Mouse (Mus musculus): ENCODE measurements around the gene Arglu1. TPM values are rescaled to one million over a fixed set of nuclear protein-coding genes. Genes with fewer than 3 reads are reported as not detected.

Gene Arglu1
- polyA plus RNA-seq, 1 experiment from 2014 or later, result 188 TPM

DNA sequence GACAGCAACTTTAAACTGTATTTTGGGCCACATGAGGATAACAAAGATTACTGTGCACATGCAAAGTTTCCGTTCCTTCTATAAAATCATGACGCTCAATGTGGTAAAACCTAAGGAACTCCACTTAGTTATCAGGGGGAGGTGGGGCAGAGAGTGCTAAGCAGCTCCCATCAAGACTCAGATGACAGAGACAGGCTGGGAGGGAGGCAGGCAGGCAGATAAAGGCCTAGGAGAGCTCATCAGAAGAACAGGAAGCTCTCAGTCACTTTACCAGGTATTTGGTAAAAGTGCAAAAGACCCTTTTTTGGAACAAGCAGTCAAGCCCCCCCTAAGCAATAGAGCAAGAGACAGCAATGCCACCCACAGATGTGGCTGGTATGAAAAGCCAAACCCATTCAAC, 4.8 kb downstream of the Arglu1 start:
- Histone ChIP-seq H3K4me2 (peak overlapping the region; percentile 27), H3K27me3 (no peaks in the 10 kb centered on the region), H3K4me1 (peaks cover 47% of the 10 kb centered on the region), H3K9me3 (replicated peaks) (no peaks in the 10 kb centered on the region), H3K9ac (no peak overlapping the region), H3K4me3 (no peak overlapping the region), H3K36me3 (ENCODE audit: poor library complexity, severe bottlenecking) (peaks cover 27% of the 10 kb centered on the region), H3K27ac (no peak overlapping the region)
- WGBS, result 90% methylated on average over 2 of the region's 2 CpGs
- no peak for ATAC-seq

DNA sequence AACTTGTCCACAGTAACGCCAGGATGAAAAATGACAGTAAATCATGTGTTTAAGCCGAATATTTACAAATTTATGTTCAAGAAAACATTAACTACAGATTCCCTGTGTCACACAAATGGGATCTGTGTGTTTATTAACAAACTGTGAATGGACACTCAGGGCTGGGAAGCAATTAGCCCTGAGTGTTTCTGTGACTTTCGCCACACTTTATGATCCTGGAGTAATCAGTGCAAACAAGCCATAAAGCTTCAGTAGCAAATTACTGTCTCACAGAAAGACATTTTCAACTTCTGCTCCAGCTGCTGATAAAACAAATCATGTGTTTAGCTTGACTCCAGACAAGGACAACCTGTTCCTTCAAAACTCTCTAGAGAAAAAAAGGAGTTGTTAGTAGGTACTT, 7.6 kb downstream of the Arglu1 start:
- no peak for ATAC-seq
- no peaks in the 10 kb centered on the region for H3K27me3 ChIP-seq
- H3K9me3 ChIP-seq (replicated peaks), result no peaks in the 10 kb centered on the region
- no peak overlapping the region for H3K27ac ChIP-seq
- H3K4me2 ChIP-seq, result no peak overlapping the region
- H3K4me1 ChIP-seq, result peaks cover 31% of the 10 kb centered on the region
- no peak overlapping the region for H3K4me3 ChIP-seq
- 88% methylated on average over 3 of the region's 3 CpGs for WGBS
- peaks cover 46% of the 10 kb centered on the region for H3K36me3 ChIP-seq (ENCODE audit: poor library complexity, severe bottlenecking)
- no peak overlapping the region for H3K9ac ChIP-seq

DNA sequence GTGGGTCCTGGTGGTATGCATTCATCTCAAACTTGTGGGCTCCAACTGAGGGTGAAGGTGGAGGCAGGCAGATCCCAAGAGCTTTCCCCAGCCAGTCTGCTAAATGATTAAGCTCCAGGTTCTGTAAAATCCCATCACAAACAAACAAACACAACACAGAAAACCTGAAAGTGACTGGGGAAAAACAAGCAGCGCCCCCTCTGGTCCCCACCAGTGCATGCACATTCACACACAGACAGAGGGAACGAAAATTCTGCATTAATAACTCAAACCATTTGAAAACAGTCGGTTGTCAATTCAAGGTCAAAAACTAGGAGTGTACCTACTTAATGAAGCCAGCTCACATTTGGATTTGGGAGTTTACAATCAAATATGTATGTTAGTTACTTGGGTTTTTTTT, 12.1 kb downstream of the Arglu1 start:
- no peak overlapping the region for H3K4me3 ChIP-seq
- no peaks in the 10 kb centered on the region for H3K9me3 ChIP-seq (replicated peaks)
- ATAC-seq, result no peak
- no peaks in the 10 kb centered on the region for H3K27me3 ChIP-seq
- no peak overlapping the region for H3K4me2 ChIP-seq
- peaks cover 77% of the 10 kb centered on the region for H3K36me3 ChIP-seq (ENCODE audit: poor library complexity, severe bottlenecking)
- H3K9ac ChIP-seq, result no peak overlapping the region
- 88% methylated on average over 3 of the region's 3 CpGs for WGBS
- H3K27ac ChIP-seq, result no peak overlapping the region
- no peaks in the 10 kb centered on the region for H3K4me1 ChIP-seq

DNA sequence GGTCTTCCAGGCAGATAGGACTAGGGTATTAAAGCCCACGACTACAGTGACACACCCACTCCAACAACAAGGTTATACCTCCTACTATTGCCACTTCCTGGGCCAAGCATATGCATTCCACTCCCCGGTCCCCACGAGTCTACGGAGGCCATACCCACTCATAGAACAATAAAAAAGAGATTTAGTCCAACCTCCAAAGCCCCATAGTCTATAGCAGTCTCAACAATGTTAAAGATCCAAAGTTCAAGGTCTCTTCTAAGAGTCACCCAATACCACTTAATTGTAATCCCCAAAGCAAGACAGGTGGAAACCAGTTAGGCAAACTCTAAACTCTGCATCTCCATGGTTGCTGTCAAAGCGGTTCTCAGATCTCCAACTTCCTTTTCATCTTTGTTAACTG, 15.5 kb downstream of the Arglu1 start:
- Histone ChIP-seq H3K9ac (no peak overlapping the region), H3K9me3 (replicated peaks) (no peaks in the 10 kb centered on the region), H3K4me1 (no peaks in the 10 kb centered on the region), H3K36me3 (ENCODE audit: poor library complexity, severe bottlenecking) (peaks cover 69% of the 10 kb centered on the region), H3K4me3 (no peak overlapping the region), H3K27me3 (no peaks in the 10 kb centered on the region), H3K27ac (no peak overlapping the region), H3K4me2 (no peak overlapping the region)
- WGBS, result 89% methylated on average over 5 of the region's 5 CpGs
- no peak for ATAC-seq

DNA sequence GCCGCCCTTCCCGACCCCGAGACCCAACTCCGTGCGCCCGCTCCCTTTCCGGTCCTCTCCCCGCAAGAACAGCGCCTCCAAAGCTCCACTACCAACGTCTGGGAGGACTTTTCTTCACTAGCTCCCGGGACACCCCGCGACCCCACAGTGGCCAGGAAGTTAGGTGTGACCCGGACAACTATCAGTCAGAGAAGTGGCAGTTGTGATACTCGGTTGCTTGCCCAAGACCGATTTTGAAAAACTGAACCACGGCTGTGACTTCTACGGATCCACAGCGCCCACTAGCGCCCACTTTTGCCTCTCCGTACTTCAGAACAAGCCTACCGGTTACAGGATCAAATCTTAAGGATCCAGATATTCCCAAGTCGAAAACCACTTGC, 28.6 kb downstream of the Arglu1 start:
- WGBS, result under 1% methylated on average over 23 of the region's 23 CpGs
- H3K4me1 ChIP-seq, result peaks cover 9% of the 10 kb centered on the region
- no peaks in the 10 kb centered on the region for H3K27me3 ChIP-seq
- H3K9me3 ChIP-seq (replicated peaks), result no peaks in the 10 kb centered on the region
- H3K4me3 ChIP-seq, result peak overlapping the region; percentile 99
- H3K4me2 ChIP-seq, result peak overlapping the region; percentile 86
- no peak; the same call in 1 of the 2 replicates for ATAC-seq
- peaks cover 10% of the 10 kb centered on the region for H3K36me3 ChIP-seq (ENCODE audit: poor library complexity, severe bottlenecking)
- peak overlapping the region; percentile 99 for H3K9ac ChIP-seq
- peak overlapping the region; percentile 91 for H3K27ac ChIP-seq

DNA sequence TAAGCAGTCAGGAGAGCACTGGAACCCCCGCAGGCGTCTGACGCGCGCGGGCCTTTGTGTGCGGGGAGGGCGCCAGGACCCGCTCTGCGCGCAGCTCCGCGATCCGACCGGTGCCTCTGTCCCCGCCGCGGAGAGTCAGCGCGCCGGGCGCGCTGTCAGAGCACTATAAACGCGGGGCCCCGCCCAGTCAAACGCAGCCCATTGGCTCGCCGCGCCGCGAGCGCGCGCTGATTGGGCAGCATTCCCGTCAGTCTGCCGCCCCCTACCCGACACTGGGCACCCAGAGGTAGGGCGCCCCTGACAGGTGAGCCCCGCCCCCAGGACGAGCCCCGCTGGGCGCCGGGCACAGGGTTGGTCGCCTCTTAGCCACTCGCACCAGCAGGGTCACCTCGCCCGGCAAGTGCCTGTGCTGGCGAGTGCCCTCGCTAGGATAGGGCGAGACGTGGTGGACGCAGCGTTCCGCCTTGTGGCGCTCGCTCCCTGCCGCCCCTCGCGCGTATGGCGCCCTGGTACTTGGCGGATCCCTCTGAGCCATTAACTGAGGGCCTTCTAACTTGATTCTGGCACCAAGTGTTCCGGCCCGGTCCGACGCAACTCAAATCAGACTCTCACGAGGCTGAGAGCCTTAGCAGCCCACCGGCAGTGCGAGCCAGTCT, 29.1 kb downstream of the Arglu1 start, which contains the start of gene Efnb2:
TSS of gene Efnb2 (minus strand) at position 140 of the 656 bp plus-strand sequence.
- WGBS, result 0% methylated on average over 50 of the region's 70 CpGs
- Histone ChIP-seq H3K36me3 (ENCODE audit: poor library complexity, severe bottlenecking) (peaks cover 7% of the 10 kb centered on the region; the same call in 1 of the 2 replicates), H3K27me3 (no peaks in the 10 kb centered on the region), H3K4me1 (peaks cover 9% of the 10 kb centered on the region), H3K4me2 (peak within 1 kb of the TSS; percentile 86), H3K9ac (peak within 1 kb of the TSS; percentile 99), H3K9me3 (replicated peaks) (no peaks in the 10 kb centered on the region), H3K4me3 (peak within 1 kb of the TSS; percentile 99), H3K27ac (peak within 1 kb of the TSS; percentile 91)
- ATAC-seq, result peak; percentile 94

GRCm38 (mm10) chr8:8660307-8661098, 29.8 kb downstream of the Arglu1 start:
- Histone ChIP-seq H3K27me3 (no peaks in the 10 kb centered on the region), H3K4me2 (peak overlapping the region; percentile 86), H3K9me3 (replicated peaks) (no peaks in the 10 kb centered on the region), H3K27ac (peak overlapping the region; percentile 91), H3K4me1 (peaks cover 11% of the 10 kb centered on the region), H3K9ac (peak overlapping the region; percentile 99), H3K4me3 (peak overlapping the region; percentile 99), H3K36me3 (ENCODE audit: poor library complexity, severe bottlenecking) (peaks cover 7% of the 10 kb centered on the region; the same call in 1 of the 2 replicates)
- WGBS, result under 1% methylated on average over 77 of the region's 88 CpGs
- peak; percentile 3 for ATAC-seq

- Histone ChIP-seq H3K9ac (peak overlapping the region; percentile 99), H3K36me3 (ENCODE audit: poor library complexity, severe bottlenecking) (peaks cover 7% of the 10 kb centered on the region; the same call in 1 of the 2 replicates), H3K27me3 (no peaks in the 10 kb centered on the region), H3K4me1 (peaks cover 19% of the 10 kb centered on the region), H3K4me2 (peak overlapping the region; percentile 86), H3K27ac (peak overlapping the region; percentile 91), H3K4me3 (peak overlapping the region; percentile 99), H3K9me3 (replicated peaks) (no peaks in the 10 kb centered on the region)
- WGBS, result under 1% methylated on average over 53 of the region's 53 CpGs
- ATAC-seq, result no peak
Measured at GRCm38 (mm10) chr8:8659503-8660306, 30.6 kb downstream of the Arglu1 start.

- Histone ChIP-seq H3K4me1 (peaks cover 30% of the 10 kb centered on the region), H3K27me3 (no peaks in the 10 kb centered on the region), H3K27ac (peak overlapping the region; percentile 91), H3K36me3 (ENCODE audit: poor library complexity, severe bottlenecking) (no peaks in the 10 kb centered on the region), H3K9me3 (replicated peaks) (no peaks in the 10 kb centered on the region), H3K9ac (peak overlapping the region; percentile 99), H3K4me2 (peak overlapping the region; percentile 86), H3K4me3 (peak overlapping the region; percentile 99)
- ATAC-seq, result peak; percentile 37
- WGBS, result under 1% methylated on average over 19 of the region's 19 CpGs
Measured at GRCm38 (mm10) chr8:8658426-8659224, 31.7 kb downstream of the Arglu1 start.

GRCm38 (mm10) chr8:8657692-8658355, 32.5 kb downstream of the Arglu1 start:
- no peaks in the 10 kb centered on the region for H3K9me3 ChIP-seq (replicated peaks)
- peak overlapping the region; percentile 99 for H3K9ac ChIP-seq
- peak overlapping the region; percentile 99 for H3K4me3 ChIP-seq
- peaks cover 38% of the 10 kb centered on the region for H3K4me1 ChIP-seq
- H3K27ac ChIP-seq, result peak overlapping the region; percentile 91
- WGBS, result 2% methylated on average over 5 of the region's 5 CpGs
- no peak for ATAC-seq
- H3K27me3 ChIP-seq, result no peaks in the 10 kb centered on the region
- H3K36me3 ChIP-seq (ENCODE audit: poor library complexity, severe bottlenecking), result no peaks in the 10 kb centered on the region
- H3K4me2 ChIP-seq, result peak overlapping the region; percentile 86

Data from forebrain, embryonic 13.5 days (tissue).